Mouse (Mus musculus) c-Kit-positive CD71-positive TER-119-negative erythroid progenitor cells, embryonic 14.5 days (primary cell): Measurements from ENCODE around the gene Hpn.

ENCODE experiments used
- DNase-seq: peaks from one replicate; pipeline ENCODE4 v3.0.0-alpha.2; 2013; ENCODE audit warnings: low read depth

Hpn gene

DNA sequence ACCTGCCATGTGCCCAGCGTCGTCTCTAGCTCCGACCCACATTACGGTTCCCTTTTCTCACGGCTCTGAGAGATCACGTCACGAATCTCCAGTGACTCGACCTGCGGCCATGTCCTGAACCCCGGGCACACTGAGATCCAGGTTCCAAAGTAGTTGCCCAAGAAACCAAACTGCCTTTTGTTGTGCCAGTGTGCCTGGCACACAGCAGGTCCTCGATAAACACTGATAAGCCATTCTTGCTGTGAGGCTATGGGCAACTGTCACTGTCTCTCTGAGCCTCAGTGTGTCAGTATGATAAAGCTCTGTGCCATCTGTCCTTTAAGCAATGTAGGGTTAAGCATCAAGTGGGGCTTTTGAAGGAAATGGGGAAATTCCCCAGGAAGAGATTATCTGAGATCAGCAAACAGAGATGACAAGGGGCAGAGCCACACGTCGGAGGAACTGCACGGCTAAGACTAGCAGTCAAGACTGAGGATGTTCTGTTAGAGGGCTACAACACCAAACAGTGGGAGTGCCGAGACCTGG is 4.2 kb downstream of the Hpn start:
- DNase-seq, result no peak

- no peak for DNase-seq
Measured at GRCm38 (mm10) chr7:31109796-31110195, 5.3 kb downstream of the Hpn start.

GRCm38 (mm10) chr7:31109091-31109490 is 6.0 kb downstream of the Hpn start:
- DNase-seq, result no peak

- no peak for DNase-seq
Measured at GRCm38 (mm10) chr7:31107781-31108180, 7.3 kb downstream of the Hpn start.

GRCm38 (mm10) chr7:31106166-31106565 is 8.9 kb downstream of the Hpn start:
- no peak for DNase-seq

DNA sequence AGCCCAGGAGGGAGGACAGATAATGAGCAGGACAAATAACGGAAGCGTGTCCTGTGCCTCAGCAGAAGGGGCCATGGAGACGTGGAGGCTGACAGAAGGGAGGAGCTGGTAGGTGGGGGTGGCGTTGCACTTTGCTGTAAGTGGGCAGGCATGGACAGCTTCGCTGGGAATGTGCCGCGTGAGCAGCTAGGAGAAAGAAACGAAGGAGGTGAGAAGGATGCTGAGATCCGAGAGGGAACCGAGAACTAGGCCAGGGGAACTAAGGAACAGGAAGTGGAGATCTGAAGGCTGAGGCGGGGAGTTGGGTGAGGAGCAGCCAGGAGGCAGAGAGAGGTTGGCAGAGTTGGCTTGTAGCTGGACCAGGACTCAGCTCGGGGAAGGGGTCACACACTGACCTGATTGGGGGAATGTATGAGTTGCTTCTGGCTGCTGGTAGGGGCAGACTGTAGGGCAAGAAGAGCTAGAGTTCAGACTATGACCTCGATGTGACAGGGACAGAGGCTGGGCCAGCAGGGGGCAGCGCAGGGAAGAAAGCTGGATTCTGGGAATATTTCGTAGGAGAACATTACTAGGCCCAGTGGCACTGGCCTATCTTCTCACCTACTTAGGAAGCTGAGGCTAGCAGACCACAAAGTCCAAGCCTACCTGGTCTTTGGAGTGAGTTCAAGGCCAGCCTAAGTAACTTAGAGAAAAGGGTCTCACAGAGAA is 9.9 kb downstream of the Hpn start:
- no peak for DNase-seq

DNA sequence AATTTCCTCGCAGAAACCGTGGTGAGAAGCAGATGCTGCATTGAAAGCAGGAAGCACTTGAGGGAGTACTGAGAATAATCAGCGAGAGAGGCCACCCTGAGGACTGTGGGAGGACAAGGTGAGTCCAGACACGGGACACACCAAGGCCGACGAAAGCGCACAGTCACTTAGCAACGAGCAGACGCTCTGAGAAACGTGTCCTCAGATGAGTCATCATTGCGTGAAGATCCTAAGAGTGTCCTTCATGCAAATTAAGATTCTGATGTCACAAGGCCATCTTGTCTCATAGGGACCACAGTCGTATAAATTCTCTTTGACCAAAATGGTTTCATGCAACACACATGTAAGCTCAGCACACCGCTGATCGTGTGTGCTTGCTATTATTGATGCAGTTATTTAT is 14.3 kb downstream of the Hpn start:
- no peak for DNase-seq

DNA sequence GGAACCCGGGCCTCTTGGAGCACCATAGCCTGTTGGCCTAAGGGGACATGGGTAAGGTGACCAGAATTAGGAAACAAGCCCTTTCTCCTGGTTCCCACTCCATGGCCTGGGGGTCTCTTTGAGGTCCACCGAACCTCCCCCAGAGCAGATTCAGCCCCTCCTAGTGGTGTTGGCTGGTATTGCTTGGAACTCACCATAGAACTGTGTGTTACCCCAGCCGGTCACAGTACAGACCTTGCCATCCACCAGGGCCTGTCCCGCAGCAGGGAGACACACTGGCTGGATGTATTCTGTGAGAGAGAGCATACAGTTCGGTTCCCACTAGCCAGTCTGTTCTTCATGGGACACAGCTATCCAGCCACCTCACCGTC is 15.5 kb downstream of the Hpn start:
- DNase-seq, result no peak

- no peak for DNase-seq
Measured at GRCm38 (mm10) chr7:31098697-31099611, 16.1 kb downstream of the Hpn start.

DNA sequence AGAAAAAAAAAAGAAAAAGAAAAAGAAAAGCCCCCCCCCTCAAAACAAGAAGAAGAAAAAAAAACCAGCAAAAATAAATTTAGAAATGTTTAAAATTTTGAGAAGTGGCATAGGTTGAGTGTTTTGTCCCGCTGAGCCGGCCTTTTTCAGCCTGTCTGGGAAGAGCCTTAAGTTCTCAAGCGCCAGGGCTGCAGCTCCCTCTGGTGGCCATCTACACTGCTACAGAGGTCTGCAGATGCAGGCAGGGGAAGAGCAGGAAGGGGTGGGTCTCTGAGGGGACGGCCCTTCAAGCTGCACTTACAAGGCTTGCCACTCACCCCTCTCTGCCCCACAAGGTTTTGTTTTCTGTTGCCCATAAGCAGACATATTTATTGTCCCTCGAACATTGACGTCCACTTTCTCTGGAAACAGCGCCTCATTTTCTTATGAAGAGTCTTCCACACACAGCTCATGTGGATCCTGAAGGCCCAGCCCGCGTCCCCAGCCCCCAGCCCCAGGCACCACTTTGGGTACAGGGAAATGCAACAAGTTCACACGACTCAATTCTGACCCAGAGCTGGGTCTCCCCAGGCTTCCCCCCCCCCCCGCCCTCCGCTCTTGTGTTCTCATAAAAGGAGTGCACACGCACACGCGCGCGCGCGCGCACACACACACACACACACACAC is 17.4 kb downstream of the Hpn start:
- peak; percentile 59 for DNase-seq

DNA sequence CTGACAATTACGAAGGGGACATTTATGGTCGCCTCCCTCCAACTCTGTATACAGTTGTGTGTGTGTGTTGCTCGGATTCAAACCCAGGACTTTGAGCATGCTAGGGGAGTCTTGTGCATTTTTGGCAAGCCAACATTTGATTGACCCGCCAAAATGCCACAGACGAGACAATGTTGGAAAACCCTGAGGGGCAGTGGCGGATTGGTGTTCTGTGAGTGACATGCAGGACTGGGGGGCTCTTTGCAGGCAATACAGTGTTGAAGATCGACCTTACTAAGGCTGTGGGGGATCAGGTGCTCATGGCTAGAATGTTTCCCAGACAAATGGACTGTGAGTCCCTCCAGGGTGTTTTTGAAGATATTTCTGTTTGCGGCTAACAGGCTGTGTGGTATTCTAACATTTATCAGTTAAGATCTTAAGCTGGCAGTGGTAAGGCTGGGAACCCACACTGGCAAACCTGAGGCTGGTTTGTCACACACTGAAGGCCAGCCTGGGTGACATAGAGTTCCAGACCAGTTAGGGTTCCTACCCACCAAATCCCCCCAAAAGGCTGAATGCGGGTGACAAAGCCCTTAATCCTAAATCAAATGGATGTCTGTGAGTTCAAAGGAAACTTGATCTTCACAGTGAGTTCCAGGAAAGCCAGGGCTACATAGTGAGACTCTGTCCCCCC is 18.1 kb downstream of the Hpn start:
- DNase-seq, result no peak

DNA sequence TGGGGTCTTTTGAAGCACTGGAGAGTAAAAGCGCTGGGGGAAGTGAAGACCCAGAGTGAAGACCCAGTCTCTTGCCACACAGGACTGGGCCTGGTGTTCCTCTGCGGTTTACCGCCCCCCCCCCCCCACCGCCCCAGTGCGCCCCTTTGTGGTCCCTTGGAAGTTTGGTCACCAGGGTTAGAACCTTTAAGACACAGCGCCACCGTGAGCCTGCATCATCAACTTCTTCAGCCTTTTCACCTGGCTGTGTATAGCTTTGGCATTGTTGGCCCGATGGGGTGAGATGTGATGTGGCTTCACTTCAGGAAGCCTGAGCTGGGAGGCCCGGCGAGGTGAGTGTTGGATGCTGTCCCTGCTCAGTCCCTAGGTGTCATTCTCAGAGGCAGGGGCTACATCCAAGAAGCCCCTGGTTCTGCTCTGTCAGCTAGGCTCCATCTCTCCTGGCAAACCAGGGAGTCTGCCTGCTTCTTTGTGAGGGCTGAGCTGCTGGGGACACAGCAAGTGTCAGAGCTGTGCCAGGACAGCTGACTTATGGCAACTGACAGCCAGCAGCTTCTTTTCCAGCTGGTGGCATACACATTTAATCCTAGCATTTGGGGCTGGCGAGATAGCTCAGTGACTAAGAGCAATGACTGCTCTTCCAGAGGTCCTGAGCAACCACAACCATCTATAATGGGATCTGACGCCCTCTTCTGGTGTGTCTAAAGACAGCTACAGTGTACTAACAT is 20.2 kb downstream of the Hpn start:
- DNase-seq, result no peak

DNA sequence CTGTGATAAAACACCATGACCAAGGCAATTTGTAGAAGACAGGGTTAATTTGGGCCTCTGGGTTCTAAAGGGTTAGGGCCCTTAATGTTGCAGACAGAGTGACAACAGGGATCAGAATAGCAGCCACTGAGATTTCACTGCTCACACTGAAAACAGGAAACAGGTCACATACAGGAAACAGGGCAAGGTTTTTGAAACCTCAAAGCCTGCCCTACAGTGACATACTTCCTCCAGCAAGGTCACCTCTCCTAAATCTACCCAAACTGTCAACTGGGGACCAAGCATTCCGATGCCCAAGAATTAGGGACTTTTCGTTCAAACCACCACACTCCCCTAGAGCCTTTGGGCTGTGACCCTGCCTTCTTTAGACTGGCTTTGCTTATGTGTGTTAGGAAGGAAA is 25.4 kb downstream of the Hpn start:
- no peak for DNase-seq

- no peak for DNase-seq
Measured at GRCm38 (mm10) chr7:31088206-31088605, 26.9 kb downstream of the Hpn start.

- DNase-seq, result no peak
Measured at GRCm38 (mm10) chr7:31087262-31087661, 27.8 kb downstream of the Hpn start.

- no peak for DNase-seq
Measured at GRCm38 (mm10) chr7:31086175-31086755, 28.8 kb downstream of the Hpn start.

- DNase-seq, result no peak
Measured at GRCm38 (mm10) chr7:31085171-31085570, 29.9 kb downstream of the Hpn start.

- DNase-seq, result no peak
Measured at GRCm38 (mm10) chr7:31084140-31084539, 30.9 kb downstream of the Hpn start.

DNA sequence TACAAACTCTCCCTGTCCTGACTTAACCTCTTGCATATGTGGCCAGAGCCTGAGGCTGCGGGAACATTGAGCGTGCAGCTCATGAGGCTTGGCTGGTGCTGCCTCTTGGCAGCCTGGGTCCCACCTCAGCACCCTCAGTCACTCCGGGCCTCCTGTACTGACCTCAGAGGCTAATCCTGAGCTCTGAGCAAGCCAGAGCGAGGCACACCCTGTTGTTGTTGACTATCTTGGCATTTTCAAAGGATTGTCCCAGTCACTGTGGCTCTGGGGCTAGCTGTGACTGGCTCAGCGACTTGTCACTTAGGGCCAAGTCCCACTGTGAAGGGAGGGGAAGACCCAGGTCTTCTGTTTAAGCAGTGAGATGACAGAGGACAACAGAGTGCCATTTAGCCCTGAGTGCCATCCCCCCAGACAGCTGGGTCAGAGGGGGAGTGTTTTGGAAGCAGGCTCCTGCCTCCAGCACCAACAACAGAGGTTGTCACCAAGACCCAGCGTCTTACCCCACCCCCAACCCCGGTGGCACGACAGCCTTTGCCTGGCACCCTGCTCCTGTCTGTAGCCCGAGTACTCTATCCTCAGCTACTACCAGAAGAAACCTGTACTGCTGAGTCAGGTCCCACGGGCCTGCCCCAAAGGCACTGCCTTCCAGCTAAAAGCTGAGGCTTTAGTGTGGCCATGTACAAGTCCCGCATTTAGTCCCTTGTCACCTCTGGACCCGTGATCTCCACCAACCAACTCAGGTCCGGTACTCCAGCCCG is 32.1 kb downstream of the Hpn start:
- no peak for DNase-seq

GRCm38 (mm10) chr7:31082106-31082505 is 33.0 kb downstream of the Hpn start:
- DNase-seq, result no peak
